Mouse (Mus musculus) limb, embryonic 11.5 days (tissue): ENCODE results near the gene Gm17018. TPM values are rescaled to one million over a fixed set of nuclear protein-coding genes. Genes with fewer than 3 reads are reported as not detected.
A peak's percentile ranks its signal among the peaks of the same experiment; 100 is the strongest.

Experiments used
- ATAC-seq: fragments of 200-750 bp; cut with Nextera tagmentation; 2 replicates; pipeline ENCODE4 v1.8.0; 2017; ENCODE audit warnings: low read depth; ENCODE audit not compliant: insufficient number of reproducible peaks, low FRiP score, low TSS enrichment
- DNase-seq: peaks from one replicate; pipeline ENCODE4 v3.0.0-alpha.2; 2015; ENCODE audit warnings: low spot score
- H3K27ac ChIP-seq: fragments of 300-500 bp; sonication (generic); replicated peaks from 2 replicates; pipeline ENCODE4 v1.5.1; 2014; ENCODE audit warnings: low read depth, mild to moderate bottlenecking, low read length
- H3K27me3 ChIP-seq: fragments of 300-500 bp; sonication (generic); 2 replicates; pipeline ENCODE4 v1.6.1; 2014; ENCODE audit warnings: mild to moderate bottlenecking, low read length, mixed read lengths; ENCODE audit not compliant: control insufficient read depth, insufficient read depth
- H3K36me3 ChIP-seq: fragments of 300-500 bp; sonication (generic); 2 replicates; pipeline ENCODE4 v1.6.1; 2014; ENCODE audit warnings: mild to moderate bottlenecking, low read length, moderate library complexity, mixed read lengths; ENCODE audit not compliant: control insufficient read depth, insufficient read depth
- H3K4me1 ChIP-seq: fragments of 300-500 bp; sonication (generic); 2 replicates; pipeline ENCODE4 v1.6.1; 2014; ENCODE audit warnings: low read length, mixed read lengths; ENCODE audit not compliant: control insufficient read depth, insufficient read depth
- H3K4me2 ChIP-seq: fragments of 300-500 bp; sonication (generic); 2 replicates; pipeline ENCODE4 v1.6.1; 2014; ENCODE audit warnings: low read depth, mild to moderate bottlenecking, moderate library complexity; ENCODE audit not compliant: severe bottlenecking
- H3K4me3 ChIP-seq: fragments of 300-500 bp; sonication (generic); 2 replicates; pipeline ENCODE4 v1.5.1; 2014; ENCODE audit warnings: low read depth, low read length
- H3K9ac ChIP-seq: fragments of 300-500 bp; sonication (generic); 2 replicates; pipeline ENCODE4 v1.6.1; 2014; ENCODE audit warnings: mild to moderate bottlenecking, low read length
- H3K9me3 ChIP-seq: fragments of 300-500 bp; sonication (generic); 2 replicates; pipeline ENCODE4 v1.6.1; 2016; ENCODE audit warnings: low read length; ENCODE audit not compliant: control insufficient read depth
- WGBS: fragments of 180-500 bp; shearing (Covaris S2); extraction: QIAGEN DNeasy Blood & Tissue Kit; methylation state at CpG from one replicate; pipeline ENCODE4 v1.1.7; 2014; 5-methylcytosine and 5-hydroxymethylcytosine counted together
- polyA plus RNA-seq: library from polyadenylated mRNA; unstranded; fragments of >200 nt; fragmentation: Nextera tagmentation; extraction: Ambion mirVana; gene quantifications from 2 replicates; pipeline ENCODE4 v1.2.1, GENCODE M21; 2014

Gm17018 gene
- polyA plus RNA-seq, 1 experiment from 2014 or later: 52.0 TPM

- H3K4me3 ChIP-seq: no peak overlapping the region
- WGBS: 44% methylated on average over 4 of the region's 4 CpGs
- no peak overlapping the region for H3K9ac ChIP-seq
- H3K9me3 ChIP-seq: no peaks in the 10 kb centered on the region
- H3K27ac ChIP-seq: peak overlapping the region; percentile 30; the same call in 1 of the 2 replicates
- peaks cover 18% of the 10 kb centered on the region for H3K4me1 ChIP-seq
- H3K36me3 ChIP-seq: no peaks in the 10 kb centered on the region
- H3K27me3 ChIP-seq: no peaks in the 10 kb centered on the region
- no peak overlapping the region for H3K4me2 ChIP-seq
- DNase-seq: no peak
- ATAC-seq: 0 out of 2 replicates have a peak, but pooled peaks have one; percentile 9
Measured at GRCm38 (mm10) chr19:45616214-45616518, 55.8 kb downstream of the Gm17018 start.

GRCm38 (mm10) chr19:45616735-45617134 is 56.3 kb downstream of the Gm17018 start:
- Histone ChIP-seq H3K27me3 (no peaks in the 10 kb centered on the region), H3K4me2 (no peak overlapping the region), H3K27ac (no peak overlapping the region), H3K9me3 (no peaks in the 10 kb centered on the region), H3K4me3 (no peak overlapping the region), H3K4me1 (peaks cover 20% of the 10 kb centered on the region), H3K9ac (no peak overlapping the region), H3K36me3 (no peaks in the 10 kb centered on the region)
- 22% methylated on average over 7 of the region's 7 CpGs for WGBS
- DNase-seq: no peak
- no peak for ATAC-seq

DNA sequence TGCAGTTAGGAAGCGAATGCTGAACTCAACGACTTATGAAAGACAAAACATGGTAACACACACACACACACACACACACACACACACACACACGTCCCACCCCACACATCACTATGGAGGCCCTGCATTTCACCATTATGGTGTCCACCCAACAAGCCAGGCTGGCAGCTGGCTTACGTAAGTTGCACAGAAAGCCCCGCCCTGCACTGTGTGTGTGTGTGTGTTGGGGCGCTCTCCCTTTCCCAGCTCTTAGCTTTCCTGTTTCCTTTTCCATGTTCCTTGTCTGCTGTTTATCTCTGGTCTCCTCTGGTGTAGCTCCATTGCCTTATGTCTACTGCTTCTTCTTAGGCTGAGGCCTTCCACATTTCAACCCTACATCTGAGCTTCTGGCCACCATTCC is 57.8 kb downstream of the Gm17018 start:
- H3K36me3 ChIP-seq: no peaks in the 10 kb centered on the region
- H3K9me3 ChIP-seq: no peaks in the 10 kb centered on the region
- no peak for DNase-seq
- no peak overlapping the region for H3K4me3 ChIP-seq
- no peak overlapping the region for H3K27ac ChIP-seq
- peaks cover 28% of the 10 kb centered on the region for H3K4me1 ChIP-seq
- no peak overlapping the region for H3K9ac ChIP-seq
- ATAC-seq: no peak
- no peaks in the 10 kb centered on the region for H3K27me3 ChIP-seq
- WGBS: 83% methylated on average over 6 of the region's 6 CpGs
- no peak overlapping the region for H3K4me2 ChIP-seq

- no peaks in the 10 kb centered on the region for H3K27me3 ChIP-seq
- no peaks in the 10 kb centered on the region for H3K9me3 ChIP-seq
- ATAC-seq (no peak), DNase-seq (no peak)
- H3K4me2 ChIP-seq: no peak overlapping the region
- 81% methylated on average over 14 of the region's 14 CpGs for WGBS
- no peak overlapping the region for H3K27ac ChIP-seq
- H3K36me3 ChIP-seq: no peaks in the 10 kb centered on the region
- no peak overlapping the region for H3K9ac ChIP-seq
- H3K4me1 ChIP-seq: peaks cover 28% of the 10 kb centered on the region
- no peak overlapping the region for H3K4me3 ChIP-seq
Measured at GRCm38 (mm10) chr19:45619744-45620501, 59.5 kb downstream of the Gm17018 start.

DNA sequence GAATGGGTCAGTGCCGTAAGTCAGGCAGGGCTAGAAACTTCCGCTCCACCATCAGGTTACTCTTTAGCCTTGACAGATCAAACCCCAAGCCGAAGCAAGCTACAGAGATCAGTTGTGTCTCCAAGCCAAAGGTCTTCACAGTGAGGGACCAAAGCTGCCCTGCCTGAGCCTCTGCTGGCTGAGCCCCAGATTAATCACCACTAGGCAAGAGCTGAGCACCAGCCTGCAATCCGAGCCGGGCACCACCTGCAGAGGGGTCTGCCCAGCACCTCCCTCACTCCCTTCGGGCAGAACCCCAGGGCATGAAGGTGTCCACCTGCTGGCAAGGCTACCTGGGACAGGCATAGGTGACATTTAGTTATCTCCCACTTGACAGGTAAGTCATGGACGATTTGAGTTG is 60.6 kb downstream of the Gm17018 start:
- H3K4me1 ChIP-seq: peaks cover 18% of the 10 kb centered on the region
- H3K9me3 ChIP-seq: no peaks in the 10 kb centered on the region
- no peaks in the 10 kb centered on the region for H3K27me3 ChIP-seq
- DNase-seq: no peak
- H3K9ac ChIP-seq: no peak overlapping the region
- no peak overlapping the region for H3K4me3 ChIP-seq
- ATAC-seq: no peak
- H3K27ac ChIP-seq: no peak overlapping the region
- WGBS: 53% methylated on average over 7 of the region's 7 CpGs
- no peak overlapping the region for H3K4me2 ChIP-seq
- H3K36me3 ChIP-seq: no peaks in the 10 kb centered on the region

DNA sequence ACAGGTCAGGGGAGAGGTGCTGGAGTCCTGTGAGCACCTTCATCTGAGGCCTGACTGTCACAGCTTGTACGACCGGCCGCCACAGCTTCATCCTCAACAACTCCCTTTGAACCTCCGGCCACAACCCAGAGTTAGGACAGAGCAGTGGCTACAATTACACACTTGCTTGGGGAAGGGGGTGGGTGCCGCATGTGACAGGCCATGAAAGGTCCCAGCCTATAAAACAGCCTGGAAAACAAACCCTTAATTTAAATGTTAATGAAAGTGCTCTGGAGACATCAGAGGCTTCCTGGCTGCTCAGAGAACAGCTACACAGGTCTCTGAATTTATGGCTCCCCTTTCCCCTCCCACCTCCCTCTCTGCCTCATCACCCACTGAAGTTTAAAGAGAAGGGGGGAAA is 61.7 kb downstream of the Gm17018 start:
- no peaks in the 10 kb centered on the region for H3K9me3 ChIP-seq
- DNase-seq (no peak), ATAC-seq (no peak)
- no peak overlapping the region for H3K27ac ChIP-seq
- no peak overlapping the region for H3K4me2 ChIP-seq
- no peaks in the 10 kb centered on the region for H3K27me3 ChIP-seq
- WGBS: 3% methylated on average over 5 of the region's 5 CpGs
- peaks cover 10% of the 10 kb centered on the region for H3K4me1 ChIP-seq
- H3K36me3 ChIP-seq: no peaks in the 10 kb centered on the region
- H3K9ac ChIP-seq: no peak overlapping the region
- H3K4me3 ChIP-seq: no peak overlapping the region

DNA sequence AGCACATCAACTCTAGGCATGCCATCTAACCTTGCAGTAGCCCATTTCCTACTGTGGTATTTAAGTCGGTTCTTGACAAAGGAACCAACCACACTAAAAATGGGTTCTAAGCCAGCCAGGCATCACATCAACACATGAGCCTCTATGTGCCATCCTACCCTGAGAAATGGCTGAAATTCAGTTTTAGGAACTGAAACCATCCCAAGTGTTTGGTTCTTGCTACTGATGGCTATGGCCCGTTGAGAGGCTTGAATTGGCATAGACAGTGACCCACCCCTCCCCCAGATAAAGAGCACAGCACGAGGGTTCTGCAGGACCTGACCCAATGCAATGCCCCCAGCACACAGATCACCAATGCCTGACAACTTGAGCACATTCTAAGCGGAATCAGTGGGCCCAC is 63.3 kb downstream of the Gm17018 start:
- Histone ChIP-seq H3K27me3 (no peaks in the 10 kb centered on the region), H3K4me3 (no peak overlapping the region), H3K4me2 (no peak overlapping the region), H3K9ac (no peak overlapping the region), H3K27ac (no peak overlapping the region), H3K9me3 (no peaks in the 10 kb centered on the region), H3K36me3 (no peaks in the 10 kb centered on the region), H3K4me1 (peaks cover 13% of the 10 kb centered on the region)
- ATAC-seq (no peak), DNase-seq (no peak)
- 71% methylated on average over 4 of the region's 4 CpGs for WGBS

- WGBS: 14% methylated on average over 3 of the region's 3 CpGs
- no peaks in the 10 kb centered on the region for H3K9me3 ChIP-seq
Measured at GRCm38 (mm10) chr19:45627036-45627435, 66.6 kb downstream of the Gm17018 start.

DNA sequence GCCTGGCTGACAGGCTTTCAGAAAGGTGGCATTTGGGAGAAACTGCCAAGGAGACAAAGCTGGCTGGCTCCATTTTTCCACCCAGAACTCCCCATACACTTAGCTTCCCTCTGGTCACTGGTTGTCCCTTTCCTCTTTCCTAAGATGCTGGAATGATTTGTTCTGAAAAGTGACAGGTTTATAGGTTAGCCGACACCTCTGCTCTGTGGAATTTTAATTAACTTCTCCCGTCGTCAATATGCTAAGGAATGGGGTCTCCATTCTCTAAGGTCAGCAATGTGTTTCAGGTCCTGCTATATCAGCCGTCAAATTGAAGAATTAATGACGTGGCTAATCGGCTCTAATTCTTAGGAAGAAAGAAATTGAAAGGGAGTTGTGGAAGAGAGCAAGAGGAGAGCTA is 68.2 kb downstream of the Gm17018 start:
- H3K4me3 ChIP-seq: no peak overlapping the region
- ATAC-seq: no peak
- 12% methylated on average over 6 of the region's 6 CpGs for WGBS
- no peak overlapping the region for H3K27ac ChIP-seq
- H3K4me2 ChIP-seq: no peak overlapping the region
- no peak overlapping the region for H3K9ac ChIP-seq
- H3K4me1 ChIP-seq: peaks cover 4% of the 10 kb centered on the region; the same call in 1 of the 2 replicates
- no peaks in the 10 kb centered on the region for H3K27me3 ChIP-seq
- H3K9me3 ChIP-seq: no peaks in the 10 kb centered on the region
- H3K36me3 ChIP-seq: no peaks in the 10 kb centered on the region
- no peak for DNase-seq

More at GRCm38 (mm10) chr19:45627036-45627435, 66.6 kb downstream of the Gm17018 start:
- Histone ChIP-seq H3K4me2 (no peak overlapping the region), H3K27me3 (no peaks in the 10 kb centered on the region), H3K4me1 (peaks cover 10% of the 10 kb centered on the region), H3K36me3 (no peaks in the 10 kb centered on the region), H3K27ac (no peak overlapping the region), H3K9ac (no peak overlapping the region), H3K4me3 (no peak overlapping the region)
- DNase-seq: no peak
- ATAC-seq: no peak
